Mouse (Mus musculus) megakaryocyte, adult 5-6 weeks (primary cell): Measurements from ENCODE around the gene Ccl2. TPM values are rescaled to one million over a fixed set of nuclear protein-coding genes. Genes with fewer than 3 reads are reported as not detected.

Source experiments
- ATAC-seq: 2 replicates; pipeline ENCODE4 v1.8.0; 2016; ENCODE audit warnings: mild to moderate bottlenecking, inconsistent platforms; ENCODE audit not compliant: poor library complexity, severe bottlenecking
- total RNA-seq, 2 experiments: library from RNA; stranded (forward) in 1 of 2; stranded (reverse) in 1 of 2; fragments of 153-499, 151-499 nt in 1 of 2; fragments of 221-1000, 200-1000 nt in 1 of 2; gene quantifications; 2 replicates each; pipeline versions ENCODE4 v1.2.3 to v1.2.4; 2015 to 2017

Gene Ccl2
- total RNA-seq, 2 experiments from 2014 or later: 31.5 to 58.9 TPM

DNA sequence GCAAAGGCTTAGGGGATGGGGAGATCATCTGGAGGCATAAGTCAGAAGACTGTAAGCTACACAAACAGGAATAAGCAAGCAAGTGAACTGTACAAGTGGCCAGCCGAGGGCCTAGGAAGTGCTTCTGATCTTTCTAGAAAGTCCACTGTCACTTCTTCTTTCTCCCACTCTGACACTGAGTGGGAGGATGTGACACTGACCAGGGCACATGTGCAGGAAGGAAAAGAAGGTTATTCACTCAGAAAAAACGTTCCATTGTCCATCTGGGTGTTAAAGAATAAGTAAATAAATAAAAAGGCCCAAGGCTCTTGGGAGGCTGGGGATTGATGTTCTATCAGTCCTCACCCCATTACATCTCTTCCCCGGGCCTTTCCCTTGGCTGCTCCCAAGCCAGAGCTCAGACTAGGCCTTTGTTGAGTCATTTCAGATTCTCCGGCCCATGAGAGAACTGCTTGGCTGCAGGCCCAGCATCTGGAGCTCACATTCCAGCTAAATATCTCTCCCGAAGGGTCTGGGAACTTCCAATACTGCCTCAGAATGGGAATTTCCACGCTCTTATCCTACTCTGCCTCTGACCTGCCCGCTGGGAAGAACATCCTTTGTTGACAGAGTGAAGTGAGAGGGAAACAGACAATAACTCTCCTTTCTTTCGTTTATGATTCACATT, 2.6 kb upstream of the Ccl2 start:
- 0 out of 2 replicates have a peak, but pooled peaks have one; percentile 11 for ATAC-seq

- no peak for ATAC-seq
Observed at GRCm38 (mm10) chr11:82034446-82034845, 925 bp upstream of the Ccl2 start.

GRCm38 (mm10) chr11:82035857-82036256, 486 bp downstream of the Ccl2 start:
- no peak for ATAC-seq

- no peak for ATAC-seq
Observed at GRCm38 (mm10) chr11:82038535-82038934, 3.2 kb downstream of the Ccl2 start, which contains the start of gene Gm17268. Gene Gm17268 (minus strand): TSS chr11:82038562.

GRCm38 (mm10) chr11:82039132-82039660, 3.8 kb downstream of the Ccl2 start:
- ATAC-seq: peak; percentile 25; the same call in 1 of the 2 replicates

DNA sequence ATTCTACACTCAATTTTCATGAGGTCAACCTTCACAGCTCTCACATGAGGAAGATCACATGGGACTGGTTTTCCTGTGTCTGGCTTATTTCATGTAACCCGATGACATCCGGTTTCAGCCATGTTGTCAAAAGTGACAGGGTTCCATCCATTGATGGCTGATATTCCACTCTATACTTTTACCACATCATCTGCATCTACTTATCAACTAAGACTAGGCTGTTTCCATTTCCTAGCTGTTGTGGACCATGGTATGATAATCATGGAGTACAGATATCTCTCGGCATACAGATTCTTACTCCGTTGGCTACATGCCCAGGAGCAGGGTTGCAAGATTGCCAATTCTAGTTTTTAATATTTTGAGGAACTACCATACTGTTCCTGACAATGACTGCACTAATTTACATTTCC, 6.3 kb downstream of the Ccl2 start:
- ATAC-seq: peak; percentile 52

DNA sequence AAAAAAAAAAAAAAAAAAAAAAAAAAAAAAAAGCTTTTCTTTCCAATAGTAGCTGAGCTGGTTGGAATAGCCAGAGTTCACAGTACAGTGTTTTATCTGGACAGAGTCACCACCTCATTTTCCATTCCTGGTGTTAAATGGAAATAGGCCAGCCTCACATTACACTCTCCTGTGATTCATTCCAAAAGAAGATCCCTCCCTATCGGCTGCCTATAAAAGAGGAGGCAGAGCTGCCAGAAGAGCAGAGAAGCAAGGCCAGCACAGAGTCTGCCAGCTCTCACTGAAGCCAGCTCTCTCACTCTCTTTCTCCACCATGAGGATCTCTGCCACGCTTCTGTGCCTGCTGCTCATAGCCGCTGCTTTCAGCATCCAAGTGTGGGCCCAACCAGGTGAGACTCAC, 10.1 kb downstream of the Ccl2 start, which contains the start of gene Ccl7:
Gene Ccl7 (plus strand): TSS at position 242 of the 400 bp plus-strand sequence.
- no peak for ATAC-seq

DNA sequence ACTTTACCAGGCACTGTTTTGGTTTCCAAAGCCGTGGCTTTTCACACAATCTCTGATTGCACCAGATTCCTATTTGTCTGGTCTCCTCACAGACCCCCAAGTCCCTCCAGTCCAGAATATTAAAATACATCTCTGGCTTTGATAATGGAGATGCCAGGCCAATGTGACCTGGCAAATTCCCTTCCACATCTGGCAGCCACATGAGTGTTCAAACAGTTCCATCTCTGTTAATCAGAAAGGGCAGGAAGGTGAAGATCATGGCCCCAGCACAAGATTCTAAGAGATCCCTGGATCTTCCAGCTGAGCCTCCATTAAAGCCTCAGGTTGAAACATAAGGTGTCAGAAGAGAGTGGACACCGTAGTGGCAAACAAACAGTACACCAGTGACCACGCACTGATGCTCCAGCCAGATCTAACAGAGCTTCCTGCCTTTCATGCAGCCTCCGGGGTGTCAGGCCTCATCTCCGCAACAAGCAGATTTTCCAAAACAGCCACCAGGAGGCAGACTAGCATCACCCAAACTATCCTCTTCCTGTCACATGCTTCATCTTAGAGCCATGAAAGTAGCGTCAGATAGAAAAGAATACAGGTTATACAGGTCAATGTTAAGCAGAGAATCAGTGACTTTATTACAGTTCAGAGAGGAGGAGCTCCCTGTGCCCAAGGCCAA, 12.5 kb downstream of the Ccl2 start:
- peak; percentile 69 for ATAC-seq

GRCm38 (mm10) chr11:82053849-82054248, 18.5 kb downstream of the Ccl2 start:
- no peak for ATAC-seq

- ATAC-seq: no peak
Observed at GRCm38 (mm10) chr11:82057646-82058045, 22.3 kb downstream of the Ccl2 start, which contains the start of gene Ccl11. Gene Ccl11 (plus strand): TSS chr11:82057823.

DNA sequence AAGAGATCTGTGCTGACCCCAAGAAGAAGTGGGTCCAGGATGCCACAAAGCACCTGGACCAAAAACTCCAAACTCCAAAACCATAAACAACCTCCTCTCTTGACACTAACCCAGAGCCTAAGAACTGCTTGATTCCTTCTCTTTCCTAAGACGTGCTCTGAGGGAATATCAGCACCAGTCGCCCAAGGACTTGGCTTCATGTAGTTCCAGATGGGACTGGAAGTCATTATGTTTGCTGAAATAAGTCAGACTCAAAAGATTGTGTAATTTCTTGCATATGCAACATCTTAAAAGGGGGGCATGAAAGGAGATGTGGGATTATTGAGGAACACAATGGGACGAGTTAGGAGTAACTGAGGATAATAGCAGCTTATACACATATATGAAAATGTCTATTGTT, 26.9 kb downstream of the Ccl2 start:
- ATAC-seq: no peak

- ATAC-seq: no peak
Observed at GRCm38 (mm10) chr11:82063454-82063853, 28.1 kb downstream of the Ccl2 start.

GRCm38 (mm10) chr11:82066953-82067571, 31.7 kb downstream of the Ccl2 start:
- ATAC-seq: no peak

DNA sequence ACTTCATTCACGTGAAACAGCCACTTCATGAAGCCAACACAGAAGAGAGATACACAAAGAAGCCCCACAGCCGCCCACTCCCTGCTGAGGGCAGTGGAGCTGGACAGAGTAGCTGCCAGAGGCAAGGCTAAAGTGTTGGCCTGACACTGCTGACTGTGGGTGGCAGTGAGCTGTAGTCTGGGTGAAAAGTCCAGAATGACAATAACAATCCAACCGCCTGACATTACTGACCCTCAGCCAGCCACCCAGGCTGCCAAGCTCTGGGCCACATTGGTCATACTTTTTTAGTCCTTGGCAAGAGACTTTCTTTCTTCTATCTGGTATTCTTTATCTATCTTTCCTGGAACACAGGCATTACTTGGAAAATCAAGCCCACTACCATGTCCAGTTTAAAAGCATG, 35.7 kb downstream of the Ccl2 start:
- no peak for ATAC-seq

GRCm38 (mm10) chr11:82072374-82072773, 37.0 kb downstream of the Ccl2 start:
- ATAC-seq: peak; percentile 35; the same call in 1 of the 2 replicates

- ATAC-seq: peak; percentile 63
Observed at GRCm38 (mm10) chr11:82072984-82073383, 37.6 kb downstream of the Ccl2 start.

GRCm38 (mm10) chr11:82073686-82074085, 38.3 kb downstream of the Ccl2 start:
- ATAC-seq: no peak

GRCm38 (mm10) chr11:82077031-82077430, 41.7 kb downstream of the Ccl2 start:
- no peak for ATAC-seq

- ATAC-seq: peak; percentile 43
Observed at GRCm38 (mm10) chr11:82078136-82078730, 42.9 kb downstream of the Ccl2 start.

GRCm38 (mm10) chr11:82080865-82081264, 45.5 kb downstream of the Ccl2 start:
- no peak for ATAC-seq

DNA sequence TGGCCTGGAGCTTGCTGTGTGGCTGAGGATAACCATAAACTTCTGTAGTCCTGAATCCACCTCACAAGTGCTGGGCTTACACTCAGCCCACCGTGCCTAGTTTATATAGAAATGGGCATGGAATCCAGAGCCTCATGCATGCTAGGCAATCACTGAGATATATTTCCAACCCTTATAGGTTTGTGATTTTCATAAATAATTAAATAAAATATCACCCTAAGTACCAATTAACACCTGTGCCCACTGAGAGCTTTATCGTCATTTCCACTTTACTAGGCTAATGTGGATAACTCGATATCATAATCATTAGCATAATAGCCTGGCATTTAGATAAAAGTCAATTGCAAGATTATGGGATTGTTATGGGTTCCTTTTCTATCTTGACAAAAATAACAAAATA, 49.0 kb downstream of the Ccl2 start:
- no peak for ATAC-seq
